In the genomic region with DNA sequence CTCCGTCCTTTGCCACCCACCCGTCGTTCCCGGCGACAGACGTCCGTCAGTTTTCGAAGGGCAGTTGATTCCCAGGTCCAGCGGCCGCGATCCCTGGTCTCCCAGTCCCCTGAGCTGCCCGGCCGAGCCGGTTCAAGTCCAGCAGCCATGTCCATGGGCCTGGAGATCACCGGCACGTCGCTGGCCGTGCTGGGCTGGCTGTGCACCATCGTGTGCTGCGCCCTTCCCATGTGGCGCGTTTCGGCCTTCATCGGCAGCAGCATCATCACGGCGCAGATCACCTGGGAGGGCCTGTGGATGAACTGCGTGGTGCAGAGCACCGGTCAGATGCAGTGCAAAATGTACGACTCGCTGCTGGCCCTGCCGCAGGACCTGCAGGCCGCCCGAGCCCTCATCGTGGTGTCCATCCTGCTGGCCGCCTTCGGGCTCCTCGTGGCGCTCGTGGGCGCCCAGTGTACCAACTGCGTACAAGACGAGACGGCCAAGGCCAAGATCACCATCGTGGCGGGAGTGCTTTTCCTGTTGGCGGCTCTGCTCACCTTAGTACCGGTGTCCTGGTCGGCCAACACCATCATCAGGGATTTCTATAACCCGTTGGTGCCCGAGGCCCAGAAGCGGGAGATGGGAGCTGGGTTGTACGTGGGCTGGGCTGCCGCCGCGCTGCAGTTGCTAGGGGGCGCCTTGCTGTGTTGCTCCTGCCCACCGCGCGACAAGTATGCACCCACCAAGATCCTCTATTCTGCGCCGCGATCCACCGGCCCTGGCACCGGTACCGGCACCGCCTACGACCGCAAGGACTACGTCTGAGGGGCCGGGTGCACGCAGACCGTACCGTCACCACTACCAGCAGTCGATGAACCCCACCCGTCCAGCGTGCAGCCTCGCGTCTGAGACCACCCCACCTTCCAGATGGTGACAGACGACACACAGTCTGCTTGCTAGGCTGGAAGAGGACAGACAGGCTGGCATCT, we compare ENCODE assay signal across 9 mouse cellular contexts. TPM values are rescaled to one million over a fixed set of nuclear protein-coding genes. Genes with fewer than 3 reads are reported as not detected.
DNase-seq lines count a peak whose midpoint lies in the region; ATAC-seq and TF ChIP-seq lines count a peak whose summit lies in the region.
"Had no signal": no experiment of that assay in that cellular context is flagged by ENCODE, and none has a peak within 500 bp of the region (broad histone marks: within the 10 kb centered on the region; RNA-seq: fewer than 3 reads in every experiment).

No protein-coding gene starts in this region.

- no peaks in the 10 kb centered on the region for H3K79me2 ChIP-seq in myocyte (ENCODE audit: control insufficient read depth, insufficient read depth)

- peaks cover 19% of the 10 kb centered on the region for H3K4me1 ChIP-seq in kidney, embryonic 16.5 days (ENCODE audit: insufficient read depth, low read length)
- H3K4me1 ChIP-seq in limb, embryonic 13.5 days, result peaks cover 20% of the 10 kb centered on the region

- no peak for TF ChIP-seq POLR2A in myocyte (IDR thresholded peaks at IDR 0.05; ENCODE audit: insufficient read length, low read depth)

- peak overlapping the region; percentile 47 for H3K4me3 ChIP-seq in kidney, embryonic 16.5 days (ENCODE audit: low read length)
- H3K4me3 ChIP-seq in limb, embryonic 13.5 days, result peak overlapping the region; percentile 35
- no peak overlapping the region for H3K4me3 ChIP-seq in myocyte
- H3K4me3 ChIP-seq: left cerebral cortex, adult 2 months had no signal

- no peaks in the 10 kb centered on the region for H3K9me3 ChIP-seq in kidney, embryonic 16.5 days (ENCODE audit: low read length)
- no peaks in the 10 kb centered on the region for H3K9me3 ChIP-seq in limb, embryonic 13.5 days

- peak overlapping the region; percentile 85 for H3K27ac ChIP-seq in kidney, embryonic 16.5 days (ENCODE audit: low read length)
- no peak overlapping the region for H3K27ac ChIP-seq in limb, embryonic 13.5 days
- H3K27ac ChIP-seq: left cerebral cortex, adult 2 months had no signal

- H3ac ChIP-seq in myocyte (ENCODE audit: control insufficient read depth, insufficient read length), result peak overlapping the region; percentile 50

- peak overlapping the region; percentile 59 for H3K9ac ChIP-seq in kidney, embryonic 16.5 days (replicated peaks; ENCODE audit: low read length)
- H3K9ac ChIP-seq in limb, embryonic 13.5 days, result peak overlapping the region; percentile 50; the same call in 1 of the 2 replicates

- peaks cover 48% of the 10 kb centered on the region for H3K27me3 ChIP-seq in kidney, embryonic 16.5 days (ENCODE audit: insufficient read depth, low read length)
- H3K27me3 ChIP-seq in limb, embryonic 13.5 days, result peaks cover 76% of the 10 kb centered on the region
- H3K27me3 ChIP-seq in myocyte (ENCODE audit: control insufficient read depth, insufficient read depth, insufficient read length), result peaks cover 37% of the 10 kb centered on the region

- no peak for DNase-seq in kidney, adult 9 months
- DNase-seq in left cerebral cortex, adult 9 months (ENCODE audit: low spot score in 2 of 2), result no peak
- DNase-seq in thymus, adult 18-20 months, result no peak
- DNase-seq in gastrocnemius, postnatal 10 days, result no peak

- H3K36me3 ChIP-seq in kidney, embryonic 16.5 days (ENCODE audit: insufficient read depth, low read length), result no peaks in the 10 kb centered on the region
- H3K36me3 ChIP-seq in limb, embryonic 13.5 days, result no peaks in the 10 kb centered on the region
- H3K36me3 ChIP-seq in myocyte (ENCODE audit: control insufficient read depth, insufficient read depth), result no peaks in the 10 kb centered on the region

- ATAC-seq in kidney, embryonic 16.5 days (ENCODE audit: low FRiP score, low TSS enrichment), result peak; percentile 43
- ATAC-seq in erythroblast, adult 5-6 weeks (replicated peaks; ENCODE audit: low FRiP score, poor library complexity, severe bottlenecking), result 0 out of 2 replicates have a peak, but pooled peaks have one; percentile 31
- ATAC-seq in limb, embryonic 13.5 days (ENCODE audit: low FRiP score, low read depth), result peak; percentile 26; the same call in 1 of the 2 replicates

- 2% methylated on average over 79 of the region's 79 CpGs for WGBS in kidney, embryonic 16.5 days
- WGBS in limb, embryonic 13.5 days, result 5% methylated on average over 79 of the region's 79 CpGs

- peak overlapping the region; percentile 54 for H3K4me2 ChIP-seq in kidney, embryonic 16.5 days (replicated peaks; ENCODE audit: low read depth, low read length)
- H3K4me2 ChIP-seq in limb, embryonic 13.5 days (replicated peaks), result peak overlapping the region; percentile 59
- no peak overlapping the region for H3K4me2 ChIP-seq in myocyte (ENCODE audit: low read depth)

TF ChIP-seq in myocyte, 11 proteins besides CTCF, POLR2A, EP300 and RAD21:
- TF ChIP-seq USF1 (IDR thresholded peaks at IDR 0.05; ENCODE audit: low read depth), result no peak
- no peak for TF ChIP-seq TCF12 (IDR thresholded peaks at IDR 0.05; ENCODE audit: insufficient read depth, poor library complexity, severe bottlenecking)
- no peak for TF ChIP-seq E2F4 (IDR thresholded peaks at IDR 0.05; ENCODE audit: insufficient read depth)
- TF ChIP-seq POLR2AphosphoS2 (IDR thresholded peaks at IDR 0.05; ENCODE audit: insufficient read length, low read depth), result no peak
- no peak for TF ChIP-seq TCF3 (IDR thresholded peaks at IDR 0.05; ENCODE audit: insufficient read length, low read depth)
- TF ChIP-seq MYOG (IDR thresholded peaks at IDR 0.05; ENCODE audit: control insufficient read depth in 1 of 3, insufficient read depth in 1 of 3, insufficient read length in 2 of 3, low read depth in 2 of 3), result no peak
- TF ChIP-seq REST (IDR thresholded peaks at IDR 0.05; ENCODE audit: insufficient read depth, insufficient read length), result no peak
- no peak for TF ChIP-seq MAX (IDR thresholded peaks at IDR 0.05; ENCODE audit: low read depth)
- TF ChIP-seq CEBPB (IDR thresholded peaks at IDR 0.05; ENCODE audit: insufficient read depth, poor library complexity, severe bottlenecking), result no peak
- no peak for TF ChIP-seq SRF (IDR thresholded peaks at IDR 0.05; ENCODE audit: control insufficient read depth, insufficient read length, low read depth)
- TF ChIP-seq MYOD1 (IDR thresholded peaks at IDR 0.05; ENCODE audit: control insufficient read depth in 1 of 3, insufficient read length in 2 of 3, low read depth in 2 of 3), result no peak

RNA-seq across cellular contexts. Expression of a gene that starts 0.6 kb away (rescaled TPM):
- 67.7 and 69.2 TPM in 2 replicates for polyA plus RNA-seq in kidney, embryonic 16.5 days (2015; fragmentation: Nextera tagmentation; extraction: Ambion mirVana)
- total RNA-seq in erythroblast, adult 5-6 weeks (2015; ENCODE audit: low replicate concordance), result not detected in 2 replicates
- total RNA-seq in erythroblast, adult 5-6 weeks (2017; ENCODE audit: low replicate concordance), result not detected in 2 replicates
- 8.1 and 8.4 TPM in 2 replicates for polyA plus RNA-seq in limb, embryonic 13.5 days (2015; fragmentation: Nextera tagmentation; extraction: Ambion mirVana)
- polyA plus RNA-seq in myocyte (2012; fragmentation: generic; extraction: Trizol), result not detected
- not detected for total RNA-seq in gastrocnemius, postnatal 10 days (2021)

RNA-seq across cellular contexts. Expression of a gene that starts 22.4 kb away (rescaled TPM):
- 81.1 and 81.9 TPM in 2 replicates for polyA plus RNA-seq in kidney, embryonic 16.5 days (2015; fragmentation: Nextera tagmentation; extraction: Ambion mirVana)
- 4.6 and 19.0 TPM in 2 replicates for total RNA-seq in erythroblast, adult 5-6 weeks (2015; ENCODE audit: low replicate concordance)
- total RNA-seq in erythroblast, adult 5-6 weeks (2017; ENCODE audit: low replicate concordance), result 11.6 and 17.5 TPM in 2 replicates
- 51.7 and 55.1 TPM in 2 replicates for polyA plus RNA-seq in limb, embryonic 13.5 days (2015; fragmentation: Nextera tagmentation; extraction: Ambion mirVana)
- 33.0 TPM for polyA plus RNA-seq in myocyte (2012; fragmentation: generic; extraction: Trizol)
- 10 to 100 TPM; 51.2 to 60.6 TPM for total RNA-seq in gastrocnemius, postnatal 10 days (2021)

RNA-seq across cellular contexts. Expression of a gene that starts 36.7 kb away (rescaled TPM):
- polyA plus RNA-seq in kidney, embryonic 16.5 days (2015; fragmentation: Nextera tagmentation; extraction: Ambion mirVana), result 13.4 and 13.5 TPM in 2 replicates
- total RNA-seq in erythroblast, adult 5-6 weeks (2015; ENCODE audit: low replicate concordance), result not detected in 2 replicates
- not detected in 2 replicates for total RNA-seq in erythroblast, adult 5-6 weeks (2017; ENCODE audit: low replicate concordance)
- 11.7 and 13.1 TPM in 2 replicates for polyA plus RNA-seq in limb, embryonic 13.5 days (2015; fragmentation: Nextera tagmentation; extraction: Ambion mirVana)
- polyA plus RNA-seq in myocyte (2012; fragmentation: generic; extraction: Trizol), result 4.4 TPM
- total RNA-seq in gastrocnemius, postnatal 10 days (2021), result 1 to 10 TPM; 2.0 to 5.1 TPM

RNA-seq across cellular contexts. Expression of a gene that starts 39.8 kb away (rescaled TPM):
- polyA plus RNA-seq in kidney, embryonic 16.5 days (2015; fragmentation: Nextera tagmentation; extraction: Ambion mirVana), result 63.1 and 64.7 TPM in 2 replicates
- total RNA-seq in erythroblast, adult 5-6 weeks (2015; ENCODE audit: low replicate concordance), result not detected in 2 replicates
- total RNA-seq in erythroblast, adult 5-6 weeks (2017; ENCODE audit: low replicate concordance), result not detected in 2 replicates
- 16.7 and 18.9 TPM in 2 replicates for polyA plus RNA-seq in limb, embryonic 13.5 days (2015; fragmentation: Nextera tagmentation; extraction: Ambion mirVana)
- not detected for polyA plus RNA-seq in myocyte (2012; fragmentation: generic; extraction: Trizol)
- not detected for total RNA-seq in gastrocnemius, postnatal 10 days (2021)
- total RNA-seq: left cerebral cortex, adult 2 months had no signal

RNA-seq across cellular contexts. Expression of a gene that starts 54.4 kb away (rescaled TPM):
- polyA plus RNA-seq in kidney, embryonic 16.5 days (2015; fragmentation: Nextera tagmentation; extraction: Ambion mirVana), result 29.6 and 30.7 TPM in 2 replicates
- total RNA-seq in erythroblast, adult 5-6 weeks (2015; ENCODE audit: low replicate concordance), result 70.4 and 120 TPM in 2 replicates
- total RNA-seq in erythroblast, adult 5-6 weeks (2017; ENCODE audit: low replicate concordance), result 62.4 and 85.2 TPM in 2 replicates
- 19.9 and 21.7 TPM in 2 replicates for polyA plus RNA-seq in limb, embryonic 13.5 days (2015; fragmentation: Nextera tagmentation; extraction: Ambion mirVana)
- 9.1 TPM for polyA plus RNA-seq in myocyte (2012; fragmentation: generic; extraction: Trizol)
- total RNA-seq in gastrocnemius, postnatal 10 days (2021), result 1 to 10 TPM; 7.4 to 8.6 TPM
